Mouse (Mus musculus) intestine, embryonic 14.5 days (tissue): ENCODE results near the gene Def6. TPM values are rescaled to one million over a fixed set of nuclear protein-coding genes. Genes with fewer than 3 reads are reported as not detected.

Experiments
- ATAC-seq: fragments of 200-750 bp; cut with Nextera tagmentation; replicated peaks from 2 replicates; pipeline ENCODE4 v1.8.0; 2017; ENCODE audit warnings: low read depth, moderate number of reproducible peaks, moderate TSS enrichment, moderate library complexity; ENCODE audit not compliant: low FRiP score, low TSS enrichment
- DNase-seq: peaks from one replicate; pipeline ENCODE4 v3.0.0-alpha.2; 2018; ENCODE audit warnings: low spot score
- H3K27ac ChIP-seq: fragments of 300-500 bp; sonication (generic); 2 replicates; pipeline ENCODE4 v1.5.1; 2014; ENCODE audit warnings: low read depth, mild to moderate bottlenecking, control low read depth
- H3K27me3 ChIP-seq: fragments of 300-500 bp; sonication (generic); replicated peaks from 2 replicates; pipeline ENCODE4 v1.6.1; 2014; ENCODE audit warnings: low read length, control low read depth; ENCODE audit not compliant: control insufficient read depth, insufficient read depth
- H3K36me3 ChIP-seq: fragments of 300-500 bp; sonication (generic); 2 replicates; pipeline ENCODE4 v1.6.1; 2014; ENCODE audit warnings: low read length, control low read depth; ENCODE audit not compliant: control insufficient read depth, insufficient read depth
- H3K4me1 ChIP-seq: fragments of 300-500 bp; sonication (generic); replicated peaks from 2 replicates; pipeline ENCODE4 v1.6.1; 2014; ENCODE audit warnings: low read length, control low read depth, mixed read lengths; ENCODE audit not compliant: control insufficient read depth, insufficient read depth
- H3K4me2 ChIP-seq: fragments of 300-500 bp; sonication (generic); 2 replicates; pipeline ENCODE4 v1.6.1; 2014; ENCODE audit warnings: low read length
- H3K4me3 ChIP-seq: fragments of 300-500 bp; sonication (generic); 2 replicates; pipeline ENCODE4 v1.5.1; 2014; ENCODE audit warnings: low read depth, low read length, control low read depth, mixed read lengths
- H3K9ac ChIP-seq: fragments of 300-500 bp; sonication (generic); 2 replicates; pipeline ENCODE4 v1.6.1; 2014; ENCODE audit warnings: mild to moderate bottlenecking, low read length
- H3K9me3 ChIP-seq: fragments of 300-500 bp; sonication (generic); 2 replicates; pipeline ENCODE4 v1.6.1; 2016; ENCODE audit warnings: low read length, control low read depth; ENCODE audit not compliant: control insufficient read depth
- WGBS: fragments of 180-500 bp; shearing (Covaris S2); extraction: QIAGEN DNeasy Blood & Tissue Kit; methylation state at CpG from one replicate; pipeline ENCODE4 v1.1.7; 2014; 5-methylcytosine and 5-hydroxymethylcytosine counted together
- polyA plus RNA-seq: library from polyadenylated mRNA; unstranded; fragments of >200 nt; fragmentation: Nextera tagmentation; extraction: Ambion mirVana; gene quantifications from 2 replicates; pipeline ENCODE4 v1.2.1, GENCODE M21; 2014

Gene Def6
- polyA plus RNA-seq, 1 experiment from 2014 or later = 1.9 TPM

GRCm38 (mm10) chr17:28231026-28231736 lies 23.6 kb downstream of the Def6 start:
- ATAC-seq = no peak
- Histone ChIP-seq H3K4me2 (no peak overlapping the region), H3K4me3 (no peak overlapping the region), H3K9me3 (no peaks in the 10 kb centered on the region), H3K27ac (no peak overlapping the region), H3K9ac (no peak overlapping the region), H3K27me3 (no peaks in the 10 kb centered on the region), H3K36me3 (no peaks in the 10 kb centered on the region), H3K4me1 (peaks cover 14% of the 10 kb centered on the region; the same call in 1 of the 2 replicates)
- DNase-seq = no peak
- 84% methylated on average over 18 of the region's 18 CpGs for WGBS

- peak within 1 kb of the TSS; percentile 67 for H3K27ac ChIP-seq
- H3K4me1 ChIP-seq = peaks cover 14% of the 10 kb centered on the region; the same call in 1 of the 2 replicates
- H3K9me3 ChIP-seq = no peaks in the 10 kb centered on the region
- ATAC-seq = peak; percentile 93
- H3K4me2 ChIP-seq = peak within 1 kb of the TSS; percentile 68
- H3K27me3 ChIP-seq = no peaks in the 10 kb centered on the region
- peak within 1 kb of the TSS; percentile 79 for H3K4me3 ChIP-seq
- peak; percentile 99 for DNase-seq
- under 1% methylated on average over 56 of the region's 57 CpGs for WGBS
- H3K9ac ChIP-seq = peak within 1 kb of the TSS; percentile 89
- H3K36me3 ChIP-seq = no peaks in the 10 kb centered on the region
These were observed 25.0 kb downstream of the Def6 start, which contains the start of gene Ppard for GRCm38 (mm10) chr17:28232475-28233060. Gene Ppard, plus strand, starts transcription at chr17:28232700.

GRCm38 (mm10) chr17:28233091-28233731 lies 25.6 kb downstream of the Def6 start:
- H3K9me3 ChIP-seq = no peaks in the 10 kb centered on the region
- peak overlapping the region; percentile 79 for H3K4me3 ChIP-seq
- no peaks in the 10 kb centered on the region for H3K27me3 ChIP-seq
- peak overlapping the region; percentile 89 for H3K9ac ChIP-seq
- 6% methylated on average over 17 of the region's 17 CpGs for WGBS
- peaks cover 14% of the 10 kb centered on the region; the same call in 1 of the 2 replicates for H3K4me1 ChIP-seq
- ATAC-seq = peak; percentile 44
- 0 out of 2 replicates have a peak, but pooled peaks cover 3% of the 10 kb centered on the region for H3K36me3 ChIP-seq
- H3K4me2 ChIP-seq = peak overlapping the region; percentile 68
- no peak for DNase-seq
- H3K27ac ChIP-seq = peak overlapping the region; percentile 67

- peaks cover 14% of the 10 kb centered on the region; the same call in 1 of the 2 replicates for H3K4me1 ChIP-seq
- H3K27me3 ChIP-seq = no peaks in the 10 kb centered on the region
- 86% methylated on average over 5 of the region's 5 CpGs for WGBS
- ATAC-seq (no peak), DNase-seq (no peak)
- H3K4me2 ChIP-seq = no peak overlapping the region
- H3K9ac ChIP-seq = no peak overlapping the region
- no peak overlapping the region for H3K4me3 ChIP-seq
- H3K27ac ChIP-seq = no peak overlapping the region
- no peaks in the 10 kb centered on the region for H3K9me3 ChIP-seq
- H3K36me3 ChIP-seq = 0 out of 2 replicates have a peak, but pooled peaks cover 6% of the 10 kb centered on the region
These were observed 27.1 kb downstream of the Def6 start for GRCm38 (mm10) chr17:28234641-28235040.

- 80% methylated on average over 7 of the region's 7 CpGs for WGBS
- H3K27ac ChIP-seq = no peak overlapping the region
- ATAC-seq = no peak
- peaks cover 14% of the 10 kb centered on the region; the same call in 1 of the 2 replicates for H3K4me1 ChIP-seq
- H3K9ac ChIP-seq = no peak overlapping the region
- H3K27me3 ChIP-seq = no peaks in the 10 kb centered on the region
- peaks cover 13% of the 10 kb centered on the region; the same call in 1 of the 2 replicates for H3K36me3 ChIP-seq
- DNase-seq = no peak
- H3K9me3 ChIP-seq = no peaks in the 10 kb centered on the region
- H3K4me3 ChIP-seq = no peak overlapping the region
- no peak overlapping the region for H3K4me2 ChIP-seq
These were observed 28.5 kb downstream of the Def6 start for GRCm38 (mm10) chr17:28235982-28236635.

- no peak overlapping the region for H3K4me3 ChIP-seq
- peaks cover 14% of the 10 kb centered on the region; the same call in 1 of the 2 replicates for H3K4me1 ChIP-seq
- no peak overlapping the region for H3K4me2 ChIP-seq
- H3K36me3 ChIP-seq = peaks cover 18% of the 10 kb centered on the region; the same call in 1 of the 2 replicates
- 86% methylated on average over 4 of the region's 4 CpGs for WGBS
- H3K27ac ChIP-seq = no peak overlapping the region
- DNase-seq (no peak), ATAC-seq (no peak)
- no peaks in the 10 kb centered on the region for H3K9me3 ChIP-seq
- no peaks in the 10 kb centered on the region for H3K27me3 ChIP-seq
- H3K9ac ChIP-seq = no peak overlapping the region
These were observed 29.0 kb downstream of the Def6 start for GRCm38 (mm10) chr17:28236636-28237015.

- no peak for DNase-seq
- Histone ChIP-seq H3K4me3 (no peak overlapping the region), H3K27ac (no peak overlapping the region), H3K9ac (no peak overlapping the region), H3K4me1 (peaks cover 14% of the 10 kb centered on the region; the same call in 1 of the 2 replicates), H3K27me3 (no peaks in the 10 kb centered on the region), H3K9me3 (no peaks in the 10 kb centered on the region), H3K36me3 (peaks cover 18% of the 10 kb centered on the region; the same call in 1 of the 2 replicates), H3K4me2 (no peak overlapping the region)
- WGBS = 83% methylated on average over 5 of the region's 5 CpGs
- ATAC-seq = no peak
These were observed 29.8 kb downstream of the Def6 start for GRCm38 (mm10) chr17:28237362-28237761.

GRCm38 (mm10) chr17:28237874-28238273 lies 30.3 kb downstream of the Def6 start:
- Histone ChIP-seq H3K36me3 (peaks cover 20% of the 10 kb centered on the region; the same call in 1 of the 2 replicates), H3K9ac (no peak overlapping the region), H3K27ac (no peak overlapping the region), H3K4me2 (no peak overlapping the region), H3K4me3 (no peak overlapping the region), H3K27me3 (no peaks in the 10 kb centered on the region), H3K4me1 (peaks cover 14% of the 10 kb centered on the region; the same call in 1 of the 2 replicates), H3K9me3 (no peaks in the 10 kb centered on the region)
- DNase-seq (no peak), ATAC-seq (no peak)
- WGBS = 80% methylated on average over 6 of the region's 6 CpGs
